In genomic region chr1:36926738-36927137, GRCm38 (mm10) we compare ENCODE assay signal across 21 mouse cellular contexts. TPM values are rescaled to one million over a fixed set of nuclear protein-coding genes. Genes with fewer than 3 reads are reported as not detected.
A peak's percentile ranks its signal among the peaks of the same experiment; 100 is the strongest.
DNase-seq lines count a peak whose midpoint lies in the region; ATAC-seq and TF ChIP-seq lines count a peak whose summit lies in the region.
"Had no signal": no experiment of that assay in that cellular context is flagged by ENCODE, and none has a peak within 500 bp of the region (broad histone marks: within the 10 kb centered on the region; RNA-seq: fewer than 3 reads in every experiment).

No protein-coding gene starts in this region.

- H3K4me1 ChIP-seq in erythroblast, embryonic 14.5 days (ENCODE audit: control insufficient read depth): peaks cover 92% of the 10 kb centered on the region
- peaks cover 49% of the 10 kb centered on the region for H3K4me1 ChIP-seq in heart, embryonic 15.5 days (replicated peaks)
- peaks cover 95% of the 10 kb centered on the region for H3K4me1 ChIP-seq in liver, embryonic 12.5 days
- H3K4me1 ChIP-seq in stomach, embryonic 16.5 days (ENCODE audit: control insufficient read depth, insufficient read depth, low read length): peaks cover 43% of the 10 kb centered on the region
- peaks cover 7% of the 10 kb centered on the region for H3K4me1 ChIP-seq in cerebellum, adult 2 months (ENCODE audit: control insufficient read depth, insufficient read depth, low read length)

- WGBS in heart, embryonic 15.5 days: 44% methylated on average over 6 of the region's 6 CpGs
- WGBS in liver, embryonic 12.5 days (ENCODE audit: insufficient replicate concordance): 26% methylated on average over 6 of the region's 6 CpGs
- WGBS in stomach, embryonic 16.5 days: 67% methylated on average over 6 of the region's 6 CpGs
- WGBS in cerebellum, adult 2 months: 81% methylated on average over 6 of the region's 6 CpGs

- no peak for TF ChIP-seq CTCF in cerebellum, adult 2 months (IDR thresholded peaks at IDR 0.05; ENCODE audit: borderline replicate concordance, insufficient read depth, low read depth, low read length)

- H3K4me3 ChIP-seq in erythroblast, embryonic 14.5 days (replicated peaks): peak overlapping the region; percentile 27
- no peak overlapping the region for H3K4me3 ChIP-seq in heart, embryonic 15.5 days
- H3K4me3 ChIP-seq in liver, embryonic 12.5 days: no peak overlapping the region
- no peak overlapping the region for H3K4me3 ChIP-seq in stomach, embryonic 16.5 days (replicated peaks; ENCODE audit: low read length)
- H3K4me3 ChIP-seq in cerebellum, adult 2 months (replicated peaks; ENCODE audit: insufficient read depth, low read depth, low read length): no peak overlapping the region
- H3K4me3 ChIP-seq: forebrain, embryonic 15.5 days; layer of hippocampus, adult 2 months; midbrain, embryonic 15.5 days; neural tube, embryonic 12.5 days had no signal

- H3K4me2 ChIP-seq in heart, embryonic 15.5 days: peak overlapping the region; percentile 31
- H3K4me2 ChIP-seq in liver, embryonic 12.5 days: peak overlapping the region; percentile 53
- no peak overlapping the region for H3K4me2 ChIP-seq in stomach, embryonic 16.5 days (ENCODE audit: low read depth, low read length)
- H3K4me2 ChIP-seq: forebrain, embryonic 15.5 days; hindbrain, embryonic 14.5 days; midbrain, embryonic 15.5 days; neural tube, embryonic 12.5 days had no signal

- H3K27me3 ChIP-seq in erythroblast, embryonic 14.5 days (ENCODE audit: control insufficient read depth): no peaks in the 10 kb centered on the region
- no peaks in the 10 kb centered on the region for H3K27me3 ChIP-seq in heart, embryonic 15.5 days
- no peaks in the 10 kb centered on the region for H3K27me3 ChIP-seq in liver, embryonic 12.5 days (replicated peaks)
- H3K27me3 ChIP-seq in stomach, embryonic 16.5 days (ENCODE audit: control insufficient read depth, insufficient read depth, low read length): no peaks in the 10 kb centered on the region
- no peaks in the 10 kb centered on the region for H3K27me3 ChIP-seq in cerebellum, adult 2 months (ENCODE audit: control insufficient read depth, insufficient read depth, low read length)
- H3K27me3 ChIP-seq: forebrain, embryonic 15.5 days; midbrain, embryonic 15.5 days; neural tube, embryonic 12.5 days had no signal

- H3K36me3 ChIP-seq in erythroblast, embryonic 14.5 days (ENCODE audit: control insufficient read depth): peaks cover 72% of the 10 kb centered on the region
- H3K36me3 ChIP-seq in heart, embryonic 15.5 days: no peaks in the 10 kb centered on the region
- H3K36me3 ChIP-seq in liver, embryonic 12.5 days: peaks cover 16% of the 10 kb centered on the region
- H3K36me3 ChIP-seq in stomach, embryonic 16.5 days (ENCODE audit: control insufficient read depth, insufficient read depth, low read length): no peaks in the 10 kb centered on the region
- H3K36me3 ChIP-seq: forebrain, embryonic 15.5 days; midbrain, embryonic 15.5 days; neural tube, embryonic 12.5 days had no signal

- H3K27ac ChIP-seq in heart, embryonic 15.5 days: peak overlapping the region; percentile 21; the same call in 1 of the 2 replicates
- H3K27ac ChIP-seq in liver, embryonic 12.5 days: peak overlapping the region; percentile 78
- peak overlapping the region; percentile 19; the same call in 1 of the 2 replicates for H3K27ac ChIP-seq in stomach, embryonic 16.5 days (ENCODE audit: low read length)
- no peak overlapping the region for H3K27ac ChIP-seq in cerebellum, adult 2 months (ENCODE audit: insufficient read depth, low read length)
- H3K27ac ChIP-seq: forebrain, embryonic 15.5 days; hindbrain, embryonic 14.5 days; layer of hippocampus, adult 2 months; macrophage; midbrain, embryonic 15.5 days; neural tube, embryonic 12.5 days had no signal

- H3K9me3 ChIP-seq in erythroblast, embryonic 14.5 days (ENCODE audit: control insufficient read depth, low read length): no peaks in the 10 kb centered on the region
- no peaks in the 10 kb centered on the region for H3K9me3 ChIP-seq in heart, embryonic 15.5 days (replicated peaks)
- no peaks in the 10 kb centered on the region for H3K9me3 ChIP-seq in liver, embryonic 12.5 days (replicated peaks)
- H3K9me3 ChIP-seq in stomach, embryonic 16.5 days (replicated peaks; ENCODE audit: control insufficient read depth, low read length): no peaks in the 10 kb centered on the region
- H3K9me3 ChIP-seq: forebrain, embryonic 15.5 days; midbrain, embryonic 15.5 days; neural tube, embryonic 12.5 days had no signal

- H3K9ac ChIP-seq in heart, embryonic 15.5 days: no peak overlapping the region
- peak overlapping the region; percentile 33 for H3K9ac ChIP-seq in liver, embryonic 12.5 days
- H3K9ac ChIP-seq in stomach, embryonic 16.5 days (ENCODE audit: low read length): 0 out of 2 replicates have a peak overlapping the region, but pooled peaks have one; percentile 34
- H3K9ac ChIP-seq: forebrain, embryonic 15.5 days; hindbrain, embryonic 14.5 days; midbrain, embryonic 15.5 days; neural tube, embryonic 12.5 days had no signal

- ATAC-seq in erythroblast, adult 5-6 weeks (replicated peaks; ENCODE audit: low FRiP score, poor library complexity, severe bottlenecking): no peak
- no peak for ATAC-seq in heart, embryonic 15.5 days (replicated peaks; ENCODE audit: insufficient number of reproducible peaks, insufficient read depth, low FRiP score, low read depth)
- ATAC-seq in liver, embryonic 12.5 days: peak; percentile 63
- ATAC-seq in stomach, embryonic 16.5 days (ENCODE audit: insufficient read depth, low FRiP score): peak; percentile 26; the same call in 1 of the 2 replicates
- ATAC-seq: forebrain, embryonic 15.5 days; midbrain, embryonic 15.5 days had no signal

- no peak for TF ChIP-seq POLR2A in cerebellum, adult 2 months (IDR thresholded peaks at IDR 0.05; ENCODE audit: borderline replicate concordance, insufficient read depth, low read length)

- no peak for DNase-seq in heart, adult 18-20 months
- DNase-seq in layer of hippocampus, adult 18-20 months (ENCODE audit: low spot score in 2 of 2): no peak
- no peak for DNase-seq in cerebellum, adult 2 months
- DNase-seq: adrenal gland, adult 2 months; cerebellum, adult 18-20 months; gastrocnemius, postnatal 25 days; kidney, adult 9 months; lung, adult 2 months; retina, postnatal 1 day; thymus, adult 18-20 months had no signal

RNA-seq across cellular contexts. Expression of gene Tmem131, which starts 16.7 kb away (rescaled TPM):
- 7.8 and 8.1 TPM in 2 replicates for polyA plus RNA-seq in erythroblast, embryonic 14.5 days (2012)
- 214 and 220 TPM in 2 replicates for total RNA-seq in erythroblast, adult 5-6 weeks (2015; ENCODE audit: low replicate concordance)
- total RNA-seq in erythroblast, adult 5-6 weeks (2017; ENCODE audit: low replicate concordance): 159 and 168 TPM in 2 replicates
- polyA plus RNA-seq in heart, embryonic 15.5 days (2015; fragmentation: Nextera tagmentation; extraction: Ambion mirVana): 6.2 and 8.6 TPM in 2 replicates
- total RNA-seq in heart, adult 18-20 months (2021): 10 to 100 TPM; 24.2 to 29.6 TPM
- polyA plus RNA-seq in liver, embryonic 12.5 days (2016; fragmentation: Nextera tagmentation; extraction: Ambion mirVana): 14.9 and 15.4 TPM in 2 replicates
- polyA plus RNA-seq in stomach, embryonic 16.5 days (2015; fragmentation: Nextera tagmentation; extraction: Ambion mirVana): 12.9 and 13.1 TPM in 2 replicates
- total RNA-seq in layer of hippocampus, adult 18-20 months (2021): 10 to 100 TPM; 51.2 to 55.0 TPM
- polyA plus RNA-seq in cerebellum, adult 2 months (2012; rRNA removed): 31.4 and 32.2 TPM in 2 replicates

Comparison
In these comparisons a context has a peak if more than half of its experiments do, and no peak if none do; other contexts are left out.
1. ATAC-seq: peak in liver, embryonic 12.5 days (single experiment) and stomach, embryonic 16.5 days (single experiment); none in erythroblast, adult 5-6 weeks (single experiment) and heart, embryonic 15.5 days (single experiment).